Mouse (Mus musculus) C2C12 (cell line): ENCODE results near the gene Lrg1. TPM values are rescaled to one million over a fixed set of nuclear protein-coding genes. Genes with fewer than 3 reads are reported as not detected.

Experiments used
- H3K27me3 ChIP-seq: one replicate; pipeline ENCODE4 v1.6.1; 2011; ENCODE audit not compliant: control insufficient read depth, insufficient read depth, insufficient read length
- H3K36me3 ChIP-seq: one replicate; pipeline ENCODE4 v1.6.1; 2011; ENCODE audit not compliant: control insufficient read depth, insufficient read depth
- H3K4me3 ChIP-seq: one replicate; pipeline ENCODE4 v1.5.1; 2011; ENCODE audit warnings: mild to moderate bottlenecking, control low read depth; ENCODE audit not compliant: poor library complexity, insufficient read depth, severe bottlenecking
- H3K79me2 ChIP-seq: one replicate; pipeline ENCODE4 v1.6.1; 2011; ENCODE audit not compliant: control insufficient read depth, insufficient read depth
- H3K79me3 ChIP-seq: one replicate; pipeline ENCODE4 v1.6.1; 2011; ENCODE audit warnings: low read depth, control low read depth
- H3ac ChIP-seq: one replicate; pipeline ENCODE3; 2011; ENCODE audit warnings: low read depth; ENCODE audit not compliant: control insufficient read depth, insufficient read length
- CEBPB ChIP-seq: IDR thresholded peaks from one replicate; pipeline ENCODE4 v1.6.1; 2011; ENCODE audit warnings: low read depth, mild to moderate bottlenecking, control low read depth, moderate library complexity
- CTCF ChIP-seq: IDR thresholded peaks from one replicate; pipeline ENCODE4 v1.5.1; 2011; ENCODE audit not compliant: control insufficient read depth, insufficient read depth, insufficient read length
- FOSL1 ChIP-seq: IDR thresholded peaks from one replicate; pipeline ENCODE4 v1.8.0; 2011; ENCODE audit warnings: mild to moderate bottlenecking, low read length; ENCODE audit not compliant: poor library complexity, insufficient read depth, severe bottlenecking
- MAX ChIP-seq: IDR thresholded peaks from one replicate; pipeline ENCODE4 v1.6.1; 2011; ENCODE audit warnings: mild to moderate bottlenecking, control low read depth
- MYOD1 ChIP-seq: IDR thresholded peaks from one replicate; pipeline ENCODE4 v1.6.1; 2011; ENCODE audit warnings: low read depth; ENCODE audit not compliant: control insufficient read depth, insufficient read length
- MYOG ChIP-seq: IDR thresholded peaks from one replicate; pipeline ENCODE4 v1.6.1; 2011; ENCODE audit not compliant: control insufficient read depth, insufficient read length; ENCODE audit errors: extremely low read depth
- USF1 ChIP-seq: IDR thresholded peaks from one replicate; pipeline ENCODE4 v1.6.1; 2011; ENCODE audit warnings: low read depth, mild to moderate bottlenecking, control low read depth, moderate library complexity
- polyA plus RNA-seq: library from polyadenylated mRNA; unstranded; fragments of >200 nt; fragmentation: generic; extraction: Trizol; gene quantifications from one replicate; pipeline ENCODE4 v1.2.1, GENCODE M21; 2012; ENCODE audit warnings: missing spikeins

Gene Lrg1
- polyA plus RNA-seq, 1 experiment, result 0.02 TPM

DNA sequence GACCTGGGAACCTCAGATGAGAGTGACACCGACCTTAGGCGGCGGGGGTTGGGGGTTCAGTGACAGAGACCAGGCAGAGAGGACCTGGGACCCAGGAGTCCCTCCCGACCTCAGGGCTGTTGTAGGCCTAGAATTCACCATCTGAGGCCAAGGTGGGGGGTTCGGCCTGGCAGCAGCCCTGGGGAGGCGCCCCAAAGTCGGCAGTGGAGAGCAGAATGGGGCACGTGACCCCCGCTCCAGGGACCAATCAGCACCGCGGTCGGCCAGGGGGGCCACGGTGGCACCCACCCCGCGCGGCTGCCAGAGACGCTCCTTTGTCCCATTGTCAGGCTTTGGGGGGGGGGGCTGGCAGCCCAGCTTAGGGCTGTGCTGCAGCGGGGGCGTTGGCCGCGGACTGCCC lies 17.6 kb upstream of the Lrg1 start:
- no peak overlapping the region for H3K4me3 ChIP-seq
- H3K27me3 ChIP-seq, result peaks cover 68% of the 10 kb centered on the region

DNA sequence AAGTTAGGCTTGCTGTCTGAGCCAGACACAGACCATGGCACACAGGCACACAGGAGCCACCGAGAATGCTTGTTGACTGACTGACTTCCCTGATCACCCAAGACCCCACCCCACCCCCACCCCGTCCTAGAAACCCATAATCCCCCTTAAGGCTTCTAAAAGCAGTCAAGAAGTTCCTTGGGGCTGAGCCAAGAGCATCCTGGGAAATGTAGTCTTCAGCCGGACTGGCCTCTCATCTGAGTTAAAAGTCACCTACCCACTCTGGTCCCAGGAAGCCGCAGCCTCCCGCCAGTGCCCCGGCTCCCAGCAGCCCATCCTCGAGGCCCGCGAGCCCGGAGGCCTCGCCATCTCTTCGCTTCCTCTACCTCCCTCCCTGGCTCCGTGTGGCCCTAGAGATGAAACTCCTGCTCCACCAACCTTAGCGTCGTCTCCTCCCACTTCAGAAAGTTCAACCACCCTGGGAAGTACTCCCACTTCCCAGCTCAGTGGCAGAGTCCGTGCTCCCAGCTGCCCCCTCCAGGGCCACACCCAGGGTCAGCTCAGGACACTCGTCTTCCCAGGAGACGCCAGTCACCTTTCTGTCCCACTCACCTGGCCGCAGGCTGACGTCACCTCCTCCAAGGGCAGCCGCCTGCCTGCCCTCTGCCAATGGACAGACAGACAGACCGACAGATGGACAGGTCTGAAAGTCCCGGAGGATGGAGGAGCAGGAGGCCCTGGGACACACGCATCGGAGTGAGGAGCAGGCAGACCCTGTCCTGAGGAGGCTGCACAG lies 16.2 kb upstream of the Lrg1 start:
- H3K4me3 ChIP-seq, result no peak overlapping the region
- H3K27me3 ChIP-seq, result peaks cover 55% of the 10 kb centered on the region
- no peaks in the 10 kb centered on the region for H3K36me3 ChIP-seq
- no peaks in the 10 kb centered on the region for H3K79me3 ChIP-seq
- H3K79me2 ChIP-seq, result no peaks in the 10 kb centered on the region
- H3ac ChIP-seq, result no peak overlapping the region
- TF ChIP-seq CEBPB, result no peak
- TF ChIP-seq MAX, result no peak
- TF ChIP-seq CTCF, result no peak
- TF ChIP-seq MYOG, result no peak

More for the DNA sequence above, 17.6 kb upstream of the Lrg1 start:
- no peak for TF ChIP-seq FOSL1
- TF ChIP-seq USF1, result no peak
- no peak for TF ChIP-seq MYOG
- TF ChIP-seq CTCF, result no peak
- TF ChIP-seq MAX, result no peak
- no peak for TF ChIP-seq MYOD1
- TF ChIP-seq CEBPB, result no peak
- H3ac ChIP-seq, result no peak overlapping the region
- no peaks in the 10 kb centered on the region for H3K79me2 ChIP-seq
- H3K79me3 ChIP-seq, result no peaks in the 10 kb centered on the region
- no peaks in the 10 kb centered on the region for H3K36me3 ChIP-seq

DNA sequence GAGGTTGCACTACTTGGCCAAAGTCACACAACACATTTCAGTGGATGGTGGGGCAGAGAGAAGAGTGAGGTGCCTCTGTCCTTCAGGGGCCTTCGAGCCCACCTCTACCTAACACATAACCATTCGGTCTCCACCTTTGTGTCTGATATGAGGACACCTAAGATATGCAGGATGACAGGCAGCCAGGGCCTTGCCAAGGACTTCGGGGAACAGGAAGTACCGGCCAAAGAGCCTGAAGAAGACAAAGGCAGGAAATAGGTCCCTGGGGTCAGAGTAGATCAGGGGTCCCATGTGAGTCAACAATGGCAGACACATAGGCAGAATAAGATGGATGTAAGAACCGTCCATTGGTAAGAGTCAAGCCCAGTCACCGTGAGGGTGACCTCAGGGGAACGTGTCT lies 14.8 kb upstream of the Lrg1 start:
- H3K27me3 ChIP-seq, result peaks cover 43% of the 10 kb centered on the region
- H3ac ChIP-seq, result no peak overlapping the region
- no peak overlapping the region for H3K4me3 ChIP-seq
- TF ChIP-seq MYOG (no peak), MYOD1 (no peak), FOSL1 (no peak), MAX (no peak), CTCF (no peak), CEBPB (no peak), USF1 (no peak)
- no peaks in the 10 kb centered on the region for H3K79me3 ChIP-seq
- no peaks in the 10 kb centered on the region for H3K79me2 ChIP-seq
- no peaks in the 10 kb centered on the region for H3K36me3 ChIP-seq

- Histone ChIP-seq H3K36me3 (no peaks in the 10 kb centered on the region), H3K79me3 (no peaks in the 10 kb centered on the region), H3K79me2 (no peaks in the 10 kb centered on the region), H3K27me3 (peaks cover 22% of the 10 kb centered on the region), H3K4me3 (no peak overlapping the region), H3ac (no peak overlapping the region)
- TF ChIP-seq CTCF, result peak; percentile 96
- TF ChIP-seq MYOD1, result no peak
Observed at GRCm38 (mm10) chr17:56134463-56134971, 12.7 kb upstream of the Lrg1 start.

DNA sequence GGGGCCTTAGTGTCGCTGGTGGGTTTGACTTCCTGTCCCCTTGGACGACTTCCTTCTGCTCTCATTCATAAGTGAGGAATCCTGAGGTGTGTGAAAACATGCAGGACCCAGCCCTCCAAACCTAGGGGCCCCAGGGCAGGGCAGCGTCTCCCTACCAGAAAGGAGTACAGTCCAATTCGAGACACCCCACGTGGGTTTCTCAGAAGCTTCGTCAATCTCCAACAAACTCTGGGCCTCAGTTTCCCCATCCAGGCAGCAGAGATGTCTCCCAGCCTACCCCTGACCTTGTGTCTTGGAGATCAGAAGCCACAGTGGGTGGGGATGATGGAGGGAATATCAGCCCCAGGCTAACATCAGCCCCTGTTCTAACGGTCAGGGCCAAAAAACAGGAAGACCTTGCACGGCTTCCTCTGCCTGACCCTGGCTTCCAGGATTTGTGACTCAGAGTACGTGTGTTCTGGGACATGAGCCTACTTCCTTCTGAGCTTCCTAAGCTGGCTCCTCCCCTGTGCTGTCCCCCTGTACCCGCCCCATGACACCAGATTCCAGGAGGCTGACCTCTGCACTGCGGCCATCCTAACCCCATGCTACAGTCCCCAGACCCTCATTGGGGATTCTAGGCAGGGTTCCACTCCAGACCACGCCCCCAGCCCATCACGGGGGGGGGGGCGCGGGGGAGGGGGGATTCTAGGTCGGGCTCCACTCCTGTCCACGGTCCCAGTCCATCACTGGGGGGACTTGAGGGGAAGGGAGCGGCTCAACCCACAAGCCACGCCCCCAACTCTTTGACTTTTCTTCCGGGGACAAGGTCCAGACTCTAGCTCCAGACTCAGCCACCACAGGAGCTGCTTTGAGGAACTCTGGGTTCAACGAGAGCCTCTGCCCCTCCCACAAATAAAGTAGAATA lies 11.9 kb upstream of the Lrg1 start:
- no peaks in the 10 kb centered on the region for H3K79me3 ChIP-seq
- H3K36me3 ChIP-seq, result no peaks in the 10 kb centered on the region
- no peaks in the 10 kb centered on the region for H3K79me2 ChIP-seq
- TF ChIP-seq MYOD1 (no peak), MYOG (no peak), CEBPB (no peak), CTCF (no peak), FOSL1 (no peak), USF1 (no peak), MAX (no peak)
- H3K4me3 ChIP-seq, result no peak overlapping the region
- peaks cover 14% of the 10 kb centered on the region for H3K27me3 ChIP-seq
- no peak overlapping the region for H3ac ChIP-seq

GRCm38 (mm10) chr17:56132661-56133060 lies 10.9 kb upstream of the Lrg1 start:
- TF ChIP-seq CTCF (peak; percentile 81), MYOD1 (no peak)
- no peaks in the 10 kb centered on the region for H3K79me3 ChIP-seq
- no peak overlapping the region for H3ac ChIP-seq
- no peaks in the 10 kb centered on the region for H3K79me2 ChIP-seq
- H3K27me3 ChIP-seq, result peaks cover 13% of the 10 kb centered on the region
- H3K36me3 ChIP-seq, result no peaks in the 10 kb centered on the region
- no peak overlapping the region for H3K4me3 ChIP-seq
